Mouse (Mus musculus) left cerebral cortex, postnatal 14 days (tissue): ENCODE measurements around the gene Letm1. TPM values are rescaled to one million over a fixed set of nuclear protein-coding genes. Genes with fewer than 3 reads are reported as not detected.

Experiments
- DNase-seq, 2 experiments: peaks; one replicate each; pipeline ENCODE4 v3.0.0; 2021 to 2022; ENCODE audit warnings: low spot score in 2 of 2, mixed read lengths in 1 of 2
- intact Hi-C: fragments of 180-260 bp; cut with DNase I; formaldehyde crosslinking; loops from one replicate; pipeline ENCODE4 v1.15.1; 2025
- long read RNA-seq, 2 experiments: library from polyadenylated mRNA; stranded (forward); transcript quantifications; one replicate each; pipeline ENCODE4 v2.0.0; 2021
- total RNA-seq, 2 experiments: library from RNA; stranded (reverse); gene quantifications; 2 replicates each; pipeline ENCODE4 v1.2.3; 2021

The Letm1 gene
- 100 to 1,000 TPM; 104 to 111 TPM for total RNA-seq
- long read RNA-seq, experiment 1, full-length matches to known transcripts: 161 of 193 reads
- long read RNA-seq, experiment 1, partial matches to known transcripts: 17 of 193 reads
- long read RNA-seq, experiment 1, other reads (novel, unspliced or antisense): 15 of 193 reads
- long read RNA-seq, experiment 2, full-length matches to known transcripts: 134 of 155 reads
- long read RNA-seq, experiment 2, partial matches to known transcripts: 9 of 155 reads
- long read RNA-seq, experiment 2, other reads (novel, unspliced or antisense): 12 of 155 reads

DNA sequence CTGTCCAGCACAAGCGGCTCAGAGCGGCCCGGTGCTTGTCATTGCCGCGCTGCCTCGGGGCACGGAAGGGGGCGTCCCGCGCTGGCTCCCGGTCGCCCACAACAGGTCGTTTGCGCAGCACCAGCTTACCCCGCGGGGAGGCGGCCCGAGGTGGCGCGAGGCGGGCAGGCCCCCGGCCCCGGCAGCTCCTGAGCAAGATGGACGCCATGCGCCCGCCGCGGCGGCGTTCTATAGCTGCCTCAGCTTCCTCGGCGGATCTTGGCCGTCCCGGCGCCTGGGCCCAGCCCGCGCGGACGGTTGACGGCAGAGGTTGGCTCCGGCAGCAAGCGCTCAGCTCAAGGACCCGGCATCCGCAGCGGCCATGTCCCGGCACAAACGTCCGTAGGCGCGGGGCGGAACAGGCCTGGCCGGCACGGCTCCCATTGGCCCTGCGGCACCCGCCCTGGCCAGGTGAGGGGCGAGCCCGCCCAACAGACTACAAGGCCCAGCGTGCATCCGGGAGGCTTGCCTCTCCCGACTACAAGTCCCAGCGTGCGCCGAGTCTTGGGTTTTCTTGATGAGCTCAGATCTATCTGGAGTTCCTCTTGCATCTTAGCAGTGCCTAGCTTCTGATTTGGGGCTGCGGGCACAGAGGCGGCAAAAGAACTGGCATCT, at the start of gene Letm1:
TSS of gene Letm1 (minus strand) at position 473 of the 654 bp plus-strand sequence.
- intact Hi-C loops: loop anchor here (5.0 kb wide), 1 partner anchor 40 kb away; the partner anchor contains the start of gene Nsd2
- peak; percentile 96 for DNase-seq

GRCm38 (mm10) chr5:33830832-33831231, 48.2 kb upstream of the Letm1 start:
- intact Hi-C loops: no loop called here
- DNase-seq: no peak

- DNase-seq: no peak
- intact Hi-C loops: no loop called here
Measured at GRCm38 (mm10) chr5:33829958-33830357, 47.3 kb upstream of the Letm1 start.

- intact Hi-C loops: no loop called here
- no peak for DNase-seq
Measured at GRCm38 (mm10) chr5:33828107-33828506, 45.5 kb upstream of the Letm1 start.

- intact Hi-C loops: no loop called here
- DNase-seq: no peak
Measured at GRCm38 (mm10) chr5:33826001-33826400, 43.4 kb upstream of the Letm1 start.

DNA sequence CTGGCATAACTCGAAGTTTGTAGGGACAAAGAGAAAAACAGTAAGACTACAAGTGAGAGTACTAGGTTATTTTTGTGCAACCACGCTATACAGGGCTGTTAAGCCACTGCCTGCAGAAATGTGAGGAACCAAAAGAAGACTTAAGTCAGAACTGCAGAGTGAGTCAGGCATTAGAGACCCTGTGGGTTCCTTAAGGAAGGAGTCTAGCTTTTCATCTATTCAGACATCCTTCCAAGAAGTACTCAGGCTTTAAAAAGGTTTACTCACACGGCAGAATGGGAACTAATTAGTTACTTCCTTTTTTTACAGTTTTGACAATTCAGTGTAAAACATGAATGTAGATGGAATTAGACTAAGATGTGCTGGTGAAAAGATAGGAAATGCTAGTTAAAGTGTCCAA, 39.8 kb upstream of the Letm1 start:
- DNase-seq: no peak
- intact Hi-C loops: loop anchor here (5.0 kb wide), 2 partner anchors 40 to 115 kb away; partner anchors contain the start of genes Letm1 and Nelfa

- no peak for DNase-seq
- intact Hi-C loops: loop anchor here (5.0 kb wide), 2 partner anchors 40 to 115 kb away; partner anchors contain the start of genes Letm1 and Nelfa
Measured at GRCm38 (mm10) chr5:33821901-33822427, 39.3 kb upstream of the Letm1 start.

- intact Hi-C loops: loop anchor here (5.0 kb wide), 2 partner anchors 39 to 116 kb away; partner anchors contain the start of genes Letm1 and Nelfa
- DNase-seq: peak; percentile 26 to 42
Measured at GRCm38 (mm10) chr5:33820733-33821621, 38.4 kb upstream of the Letm1 start.

GRCm38 (mm10) chr5:33819876-33820732, 37.5 kb upstream of the Letm1 start, which contains the start of gene Nsd2:
Gene Nsd2, plus strand, starts transcription at chr5:33820725.
- intact Hi-C loops: loop anchor here (5.0 kb wide), 2 partner anchors 38 to 117 kb away; partner anchors contain the start of genes Letm1 and Nelfa
- DNase-seq: peak; percentile 94

- peak; percentile 40 to 75 for DNase-seq
- intact Hi-C loops: no loop called here
Measured at GRCm38 (mm10) chr5:33819141-33819875, 36.7 kb upstream of the Letm1 start.

- intact Hi-C loops: no loop called here
- DNase-seq: no peak
Measured at GRCm38 (mm10) chr5:33818104-33818503, 35.5 kb upstream of the Letm1 start.

GRCm38 (mm10) chr5:33816008-33816725, 33.5 kb upstream of the Letm1 start:
- DNase-seq: no peak
- intact Hi-C loops: no loop called here

- no peak for DNase-seq
- intact Hi-C loops: no loop called here
Measured at GRCm38 (mm10) chr5:33811519-33811918, 28.9 kb upstream of the Letm1 start.

DNA sequence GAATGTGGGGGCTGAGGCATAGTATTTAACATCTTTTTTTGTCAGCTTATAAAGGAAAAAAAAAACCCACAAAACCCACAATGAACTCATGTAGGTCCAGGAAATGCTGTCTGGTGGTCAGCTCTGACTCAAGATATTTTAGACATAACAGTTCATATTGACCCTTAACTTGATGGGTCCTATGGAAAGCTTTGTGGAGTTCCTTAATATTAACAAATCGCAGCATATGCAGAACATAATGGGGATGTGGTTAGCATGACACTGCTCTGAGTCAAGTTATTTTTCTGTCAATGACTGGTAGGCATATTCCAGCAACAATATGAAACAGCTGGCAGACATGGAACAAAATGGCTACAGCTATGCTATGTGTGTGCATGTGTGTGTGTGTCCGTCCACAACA, 20.7 kb upstream of the Letm1 start:
- no peak for DNase-seq
- intact Hi-C loops: no loop called here

GRCm38 (mm10) chr5:33791912-33792643, 9.5 kb upstream of the Letm1 start:
- no peak for DNase-seq
- intact Hi-C loops: no loop called here

- DNase-seq: no peak
- intact Hi-C loops: loop anchor here (5.0 kb wide), 1 partner anchor 39 kb away; the partner anchor contains the start of gene Nsd2
Measured at GRCm38 (mm10) chr5:33782999-33783390, 378 bp upstream of the Letm1 start.
